Mouse (Mus musculus) ovary, adult 2 months (tissue): ENCODE results near the gene Olfr213. TPM values are rescaled to one million over a fixed set of nuclear protein-coding genes. Genes with fewer than 3 reads are reported as not detected.

ENCODE experiments used
- polyA plus RNA-seq: library from polyadenylated mRNA; depleted of rRNA; stranded (reverse); fragments of >200 nt; gene quantifications from 2 replicates; pipeline ENCODE4 v1.2.3, GENCODE M21; 2012; rRNA removed

Gene Olfr213
- not detected in 2 replicates for polyA plus RNA-seq

DNA sequence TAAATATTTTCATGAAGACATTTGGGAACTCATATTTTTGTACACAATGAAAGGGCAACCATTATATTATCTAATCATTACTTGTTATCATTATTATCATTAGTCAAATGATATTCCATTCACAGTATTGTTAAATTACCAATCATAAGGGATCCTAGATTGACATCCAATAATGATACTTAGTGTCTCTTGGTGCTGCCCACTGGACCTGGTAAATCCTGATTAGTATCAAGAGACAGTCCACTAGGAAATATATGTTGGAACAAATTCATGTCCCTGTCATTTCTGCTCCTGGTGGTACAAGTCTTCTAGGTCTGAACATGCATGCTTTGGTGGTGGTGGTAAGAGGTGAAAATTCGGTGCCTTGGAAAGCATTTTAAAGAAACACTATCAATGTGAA lies at the start of gene Olfr213:
Olfr213 (plus strand) TSS at position 301 of the 400 bp plus-strand sequence.

DNA sequence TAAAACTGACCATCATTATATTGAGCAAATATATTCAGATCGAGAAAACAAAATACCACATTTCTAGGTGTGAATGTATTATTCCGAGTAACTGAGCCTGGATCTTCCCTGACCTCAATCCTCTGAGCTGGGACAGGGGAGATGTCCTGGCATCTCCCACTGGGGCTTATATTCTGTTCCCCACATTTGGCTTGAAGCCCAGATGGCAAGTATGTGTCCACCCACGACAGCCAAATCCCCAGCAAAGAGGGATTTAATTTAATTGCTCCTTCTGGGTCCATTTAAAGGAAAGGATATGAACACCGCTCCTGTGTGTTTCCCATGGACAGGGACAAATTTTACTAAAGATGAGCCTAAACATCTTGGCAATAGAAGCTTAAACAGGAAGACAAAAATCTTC lies 49.5 kb upstream of the Olfr213 start, which contains the start of gene Olfr211:
Olfr211 (plus strand) TSS at position 301 of the 400 bp plus-strand sequence.

GRCm38 (mm10) chr6:116506302-116507003 lies 31.8 kb upstream of the Olfr213 start, which contains the start of gene Olfr212:
Olfr212 (plus strand) TSS chr6:116506516.

DNA sequence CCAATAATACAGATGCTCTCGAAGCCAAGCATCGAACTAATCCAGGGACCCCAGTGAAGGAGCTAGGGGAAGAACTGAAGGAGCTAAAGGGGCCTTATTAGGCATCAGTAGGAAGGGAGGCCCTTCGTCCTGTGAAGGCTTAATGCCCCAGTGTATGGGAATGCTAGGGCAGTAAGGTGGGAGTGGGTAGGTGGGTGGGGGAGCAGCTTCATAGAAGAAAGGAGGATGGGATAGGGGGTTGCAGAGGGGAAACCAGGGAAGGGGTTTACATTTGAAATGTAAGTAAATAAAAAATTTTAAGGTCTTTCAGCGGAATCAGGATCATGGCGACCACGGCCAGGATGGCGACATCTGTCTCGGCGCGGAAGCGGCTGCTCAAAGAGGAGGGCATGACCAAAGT lies 12.6 kb downstream of the Olfr213 start, which contains the start of gene Gm5580:
Gm5580 (plus strand) TSS at position 301 of the 400 bp plus-strand sequence.

GRCm38 (mm10) chr6:116553935-116554334 lies 15.7 kb downstream of the Olfr213 start, which contains the start of gene Olfr214:
Olfr214 (plus strand) TSS chr6:116554235.

GRCm38 (mm10) chr6:116584095-116584494 lies 45.8 kb downstream of the Olfr213 start, which contains the start of gene Olfr215:
Olfr215 (minus strand) TSS chr6:116584195.

Other genes with a start within 250 kb of the Olfr213 start
- 95.6 and 99.6 TPM in 2 replicates for gene March8, start 200.4 kb upstream of the Olfr213 start, polyA plus RNA-seq
- 1.1 and 1.4 TPM in 2 replicates for gene Alox5, start 77.3 kb upstream of the Olfr213 start, polyA plus RNA-seq
- not detected in 2 replicates for gene Olfr211, start 49.4 kb upstream of the Olfr213 start, polyA plus RNA-seq
- gene Olfr212, start 31.9 kb upstream of the Olfr213 start, polyA plus RNA-seq: not detected in 2 replicates
- 0.21 TPM in 1 of 2 replicates, not detected in the other for gene Gm5580, start 12.7 kb downstream of the Olfr213 start, polyA plus RNA-seq
- gene Olfr214, start 15.8 kb downstream of the Olfr213 start, polyA plus RNA-seq: 0.14 TPM in 1 of 2 replicates, not detected in the other
- gene Olfr215, start 45.7 kb downstream of the Olfr213 start, polyA plus RNA-seq: not detected in 2 replicates
- gene Zfp422, start 90.5 kb downstream of the Olfr213 start, polyA plus RNA-seq: 13.7 and 13.9 TPM in 2 replicates
- 7.2 and 12.3 TPM in 2 replicates for gene Depp1, start 112.2 kb downstream of the Olfr213 start, polyA plus RNA-seq
- 8.3 and 11.6 TPM in 2 replicates for gene Rassf4, start 135.5 kb downstream of the Olfr213 start, polyA plus RNA-seq
- 0.83 and 1.0 TPM in 2 replicates for gene Tmem72, start 178.5 kb downstream of the Olfr213 start, polyA plus RNA-seq